Mouse (Mus musculus) brain, embryonic 14.5 days (tissue): Measurements from ENCODE around the gene A3galt2.

ENCODE experiments used
- CTCF ChIP-seq: fragments of 200-500 bp; IDR thresholded peaks from 2 replicates; pipeline ENCODE4 v1.5.1; 2012; ENCODE audit warnings: inconsistent platforms, mild to moderate bottlenecking, moderate library complexity, borderline replicate concordance; ENCODE audit not compliant: insufficient read depth, insufficient read length; ENCODE audit errors: extremely low read depth
- POLR2A ChIP-seq: fragments of 200-500 bp; IDR thresholded peaks from 2 replicates; pipeline ENCODE4 v1.6.1; 2012; ENCODE audit warnings: mild to moderate bottlenecking, inconsistent platforms, borderline replicate concordance; ENCODE audit not compliant: poor library complexity, insufficient read depth, insufficient read length, severe bottlenecking; ENCODE audit errors: extremely low read depth

GRCm38 (mm10) chr4:128806043-128806826 is 51.1 kb downstream of the A3galt2 start, which contains the start of gene Zfp362:
- peak; percentile 53 for TF ChIP-seq POLR2A
- no peak for TF ChIP-seq CTCF
